In genomic region chr16:45970187-45970586, GRCm38 (mm10) we compare ENCODE assay signal across 16 mouse cellular contexts. TPM values are rescaled to one million over a fixed set of nuclear protein-coding genes. Genes with fewer than 3 reads are reported as not detected.
DNase-seq lines count a peak whose midpoint lies in the region; ATAC-seq and TF ChIP-seq lines count a peak whose summit lies in the region.
"Had no signal": no experiment of that assay in that cellular context is flagged by ENCODE, and none has a peak within 500 bp of the region (broad histone marks: within the 10 kb centered on the region; RNA-seq: fewer than 3 reads in every experiment).

No protein-coding gene starts in this region.

- H3K4me1 ChIP-seq in intestine, postnatal 0 days (replicated peaks; ENCODE audit: control insufficient read depth, insufficient read depth, low read length): no peaks in the 10 kb centered on the region
- peaks cover 6% of the 10 kb centered on the region; the same call in 1 of the 2 replicates for H3K4me1 ChIP-seq in intestine, embryonic 16.5 days (ENCODE audit: control insufficient read depth, insufficient read depth, low read length)
- H3K4me1 ChIP-seq in CH12.LX (ENCODE audit: control insufficient read depth in 1 of 2, insufficient read depth in 2 of 2): peaks cover 0 to 2% of the 10 kb centered on the region in 2 experiments; a peak in 3 of 4 replicates

- WGBS in intestine, postnatal 0 days: 92% methylated on average over 2 of the region's 2 CpGs
- 88% methylated on average over 2 of the region's 2 CpGs for WGBS in intestine, embryonic 16.5 days

- H3K27ac ChIP-seq in intestine, postnatal 0 days (ENCODE audit: low read depth, low read length): no peak overlapping the region
- no peak overlapping the region for H3K27ac ChIP-seq in intestine, embryonic 16.5 days (ENCODE audit: low read length)
- no peak overlapping the region for H3K27ac ChIP-seq in CH12.LX (ENCODE audit: insufficient read depth, low read depth)

- H3K9ac ChIP-seq in intestine, postnatal 0 days (ENCODE audit: low read depth, low read length): no peak overlapping the region
- no peak overlapping the region for H3K9ac ChIP-seq in intestine, embryonic 16.5 days (ENCODE audit: low read depth, low read length)
- H3K9ac ChIP-seq in CH12.LX (ENCODE audit: insufficient read depth, low read depth): no peak overlapping the region
- H3K9ac ChIP-seq: lung, embryonic 14.5 days had no signal

- no peaks in the 10 kb centered on the region for H3K27me3 ChIP-seq in intestine, postnatal 0 days (replicated peaks; ENCODE audit: control insufficient read depth, insufficient read depth, low read length)
- no peaks in the 10 kb centered on the region for H3K27me3 ChIP-seq in intestine, embryonic 16.5 days (replicated peaks; ENCODE audit: control insufficient read depth, insufficient read depth, low read length)
- no peaks in the 10 kb centered on the region for H3K27me3 ChIP-seq in CH12.LX (replicated peaks)

- no peak overlapping the region for H3K4me3 ChIP-seq in intestine, postnatal 0 days (ENCODE audit: low read depth, low read length)
- no peak overlapping the region for H3K4me3 ChIP-seq in intestine, embryonic 16.5 days (ENCODE audit: low read length)
- no peak overlapping the region for H3K4me3 ChIP-seq in CH12.LX (replicated peaks in 1 of 3; ENCODE audit: low read depth in 2 of 3, low read length in 2 of 3, poor library complexity in 1 of 3)

- peak; percentile 48 for DNase-seq in 3T3-L1 (ENCODE audit: low read depth, low spot score)
- peak; percentile 49 for DNase-seq in CH12.LX (ENCODE audit: extremely low read depth)
- DNase-seq in forelimb bud, embryonic 11.5 days (ENCODE audit: low read depth, low spot score): peak; percentile 17
- no peak for DNase-seq in cerebellum, postnatal 25 days
- DNase-seq: adrenal gland, postnatal 36 days; cerebellum, postnatal 36 days; gastrocnemius, postnatal 25 days; heart, postnatal 36 days; kidney, postnatal 14 days; lung, embryonic 14.5 days had no signal

- in situ Hi-C loops in CH12.LX (cut with MboI; ENCODE audit: low pct_ligation_motif_present, low pct_unique_long_range_greater_than_20kb, low sequenced_read_pairs): no loop called here

- no peaks in the 10 kb centered on the region for H3K9me3 ChIP-seq in intestine, postnatal 0 days (ENCODE audit: control insufficient read depth)
- no peaks in the 10 kb centered on the region for H3K9me3 ChIP-seq in intestine, embryonic 16.5 days (ENCODE audit: control insufficient read depth, low read length)
- peaks cover 2% of the 10 kb centered on the region for H3K9me3 ChIP-seq in CH12.LX (replicated peaks; ENCODE audit: low read length)

- no peak for TF ChIP-seq CTCF in intestine, postnatal 0 days (IDR thresholded peaks at IDR 0.05; ENCODE audit: low read depth)
- no peak for TF ChIP-seq CTCF in CH12.LX (conservative IDR thresholded peaks at IDR 0.05 in 1 of 2, IDR thresholded peaks at IDR 0.05 in 1 of 2; ENCODE audit: low read depth in 2 of 2, low read length in 2 of 2)

- no peaks in the 10 kb centered on the region for H3K36me3 ChIP-seq in intestine, postnatal 0 days (ENCODE audit: control insufficient read depth, insufficient read depth)
- no peaks in the 10 kb centered on the region for H3K36me3 ChIP-seq in intestine, embryonic 16.5 days (ENCODE audit: control insufficient read depth, insufficient read depth, low read length)
- no peaks in the 10 kb centered on the region for H3K36me3 ChIP-seq in CH12.LX (replicated peaks in 1 of 2; ENCODE audit: control insufficient read depth in 1 of 2, insufficient read depth in 1 of 2, low read length in 1 of 2)

- ATAC-seq in intestine, postnatal 0 days: peak; percentile 16; the same call in 1 of the 2 replicates
- no peak for ATAC-seq in intestine, embryonic 16.5 days
- ATAC-seq in megakaryocyte progenitor cell, adult 5-6 weeks (replicated peaks; ENCODE audit: poor library complexity): no peak
- ATAC-seq in cerebellum, adult (ENCODE audit: insufficient number of reproducible peaks, low FRiP score, low TSS enrichment): no peak
- ATAC-seq: inflammation-experienced regulatory T-cells, adult 6 months had no signal

- dilution Hi-C loops in CH12.LX (cut with MboI; ENCODE audit: extremely low pct_ligation_motif_present, extremely low pct_unique_long_range_greater_than_20kb, low sequenced_read_pairs): no loop called here

- TF ChIP-seq EP300 in CH12.LX (IDR thresholded peaks at IDR 0.05; ENCODE audit: low read length): no peak

- TF ChIP-seq POLR2A in CH12.LX (IDR thresholded peaks at IDR 0.05; ENCODE audit: low read depth, low read length): no peak

- no peaks in the 10 kb centered on the region for H3K79me2 ChIP-seq in CH12.LX (replicated peaks; ENCODE audit: control insufficient read depth, extremely low read depth, insufficient read depth, poor library complexity, severe bottlenecking)

- H3K4me2 ChIP-seq in intestine, postnatal 0 days (replicated peaks; ENCODE audit: low read depth): no peak overlapping the region
- H3K4me2 ChIP-seq in intestine, embryonic 16.5 days (ENCODE audit: low read depth, low read length): no peak overlapping the region
- no peak overlapping the region for H3K4me2 ChIP-seq in CH12.LX (ENCODE audit: insufficient read depth, low read depth, poor library complexity, severe bottlenecking)
- H3K4me2 ChIP-seq: heart, embryonic 11.5 days; lung, embryonic 14.5 days had no signal

- TF ChIP-seq RAD21 in CH12.LX (IDR thresholded peaks at IDR 0.05; ENCODE audit: low read depth, low read length): no peak

TF ChIP-seq in CH12.LX, 34 proteins besides CTCF, POLR2A, EP300 and RAD21:
- no peak for TF ChIP-seq SMC3 (IDR thresholded peaks at IDR 0.05; ENCODE audit: low read depth, low read length)
- peak; percentile 82 for TF ChIP-seq USF1 (IDR thresholded peaks at IDR 0.05; ENCODE audit: low read depth, low read length)
- TF ChIP-seq NELFE (IDR thresholded peaks at IDR 0.05; ENCODE audit: low read depth, low read length): no peak
- no peak for TF ChIP-seq ZKSCAN1 (IDR thresholded peaks at IDR 0.05; ENCODE audit: borderline replicate concordance, low read depth, low read length)
- no peak for TF ChIP-seq E2F4 (IDR thresholded peaks at IDR 0.05; ENCODE audit: insufficient replicate concordance, low read depth, low read length)
- TF ChIP-seq BHLHE40 (IDR thresholded peaks at IDR 0.05; ENCODE audit: low read depth, low read length): peak; percentile 96
- TF ChIP-seq UBTF (IDR thresholded peaks at IDR 0.05; ENCODE audit: low read depth, low read length): no peak
- TF ChIP-seq MYC (IDR thresholded peaks at IDR 0.05; ENCODE audit: low read depth, low read length): 0 out of 2 replicates have a peak, but pooled peaks have one; percentile 18
- TF ChIP-seq MAX (IDR thresholded peaks at IDR 0.05; ENCODE audit: low read length): peak; percentile 84
- peak; percentile 97 for TF ChIP-seq USF2 (conservative IDR thresholded peaks at IDR 0.05; ENCODE audit: low read depth, low read length)

RNA-seq across cellular contexts. Expression of gene Phldb2, which starts 16.8 kb away (rescaled TPM):
- polyA plus RNA-seq in intestine, postnatal 0 days (2015; fragmentation: Nextera tagmentation; extraction: Ambion mirVana): 9.2 and 9.5 TPM in 2 replicates
- polyA plus RNA-seq in intestine, embryonic 16.5 days (2015; fragmentation: Nextera tagmentation; extraction: Ambion mirVana): 19.8 and 20.7 TPM in 2 replicates
- total RNA-seq in CH12.LX (2012; rRNA removed) (not detected in 2 replicates), CH12.LX (2014; rRNA removed) (not detected in 2 replicates)
- 0.04 TPM in 1 of 2 replicates, not detected in the other for polyA plus RNA-seq in CH12.LX (2012; ENCODE audit: insufficient read length, low read depth)
- 1.1 and 1.8 TPM in 2 replicates for total RNA-seq in megakaryocyte progenitor cell, adult 5-6 weeks (2015)
- 1.2 and 1.7 TPM in 2 replicates for total RNA-seq in megakaryocyte progenitor cell, adult 5-6 weeks (2017)

RNA-seq across cellular contexts. Expression of gene Plcxd2, which starts 39.8 kb away (rescaled TPM):
- polyA plus RNA-seq in intestine, postnatal 0 days (2015; fragmentation: Nextera tagmentation; extraction: Ambion mirVana): 2.3 and 2.4 TPM in 2 replicates
- polyA plus RNA-seq in intestine, embryonic 16.5 days (2015; fragmentation: Nextera tagmentation; extraction: Ambion mirVana): 2.1 and 2.7 TPM in 2 replicates
- total RNA-seq in CH12.LX (2012; rRNA removed): not detected in 2 replicates
- not detected in 2 replicates for total RNA-seq in CH12.LX (2014; rRNA removed)
- not detected in 2 replicates for polyA plus RNA-seq in CH12.LX (2012; ENCODE audit: insufficient read length, low read depth)
- total RNA-seq in megakaryocyte progenitor cell, adult 5-6 weeks (2015): 2.9 and 4.0 TPM in 2 replicates
- 4.3 and 5.9 TPM in 2 replicates for total RNA-seq in megakaryocyte progenitor cell, adult 5-6 weeks (2017)

Comparison
In these comparisons a context has a peak if more than half of its experiments do, and no peak if none do; other contexts are left out.
1. DNase-seq: peak in 3T3-L1 (single experiment), CH12.LX (single experiment) and forelimb bud, embryonic 11.5 days (single experiment); none in cerebellum, postnatal 25 days (0 of 2).